Mouse (Mus musculus) megakaryocyte progenitor cell, adult 5-6 weeks (primary cell): Measurements from ENCODE around the gene Cyp2u1. TPM values are rescaled to one million over a fixed set of nuclear protein-coding genes. Genes with fewer than 3 reads are reported as not detected.
"Not testable (repeated sequence)": the region's sequence is repeated elsewhere in the genome, so short reads cannot be mapped to it uniquely, and the experiment has no call there.

ENCODE experiments used
- ATAC-seq: replicated peaks from 2 replicates; pipeline ENCODE4 v1.8.0; 2016; ENCODE audit warnings: mild to moderate bottlenecking, moderate TSS enrichment, inconsistent platforms; ENCODE audit not compliant: poor library complexity
- total RNA-seq, 2 experiments: library from RNA; stranded (forward) in 1 of 2; stranded (reverse) in 1 of 2; fragments of 157-497, 149-512 nt in 1 of 2; fragments of 200-1000 nt in 1 of 2; gene quantifications; 2 replicates each; pipeline versions ENCODE4 v1.2.3 to v1.2.4; 2015 to 2017

Gene Cyp2u1
- total RNA-seq (2015), result 0.86 and 1.1 TPM in 2 replicates
- 0.81 and 0.92 TPM in 2 replicates for total RNA-seq (2017)

DNA sequence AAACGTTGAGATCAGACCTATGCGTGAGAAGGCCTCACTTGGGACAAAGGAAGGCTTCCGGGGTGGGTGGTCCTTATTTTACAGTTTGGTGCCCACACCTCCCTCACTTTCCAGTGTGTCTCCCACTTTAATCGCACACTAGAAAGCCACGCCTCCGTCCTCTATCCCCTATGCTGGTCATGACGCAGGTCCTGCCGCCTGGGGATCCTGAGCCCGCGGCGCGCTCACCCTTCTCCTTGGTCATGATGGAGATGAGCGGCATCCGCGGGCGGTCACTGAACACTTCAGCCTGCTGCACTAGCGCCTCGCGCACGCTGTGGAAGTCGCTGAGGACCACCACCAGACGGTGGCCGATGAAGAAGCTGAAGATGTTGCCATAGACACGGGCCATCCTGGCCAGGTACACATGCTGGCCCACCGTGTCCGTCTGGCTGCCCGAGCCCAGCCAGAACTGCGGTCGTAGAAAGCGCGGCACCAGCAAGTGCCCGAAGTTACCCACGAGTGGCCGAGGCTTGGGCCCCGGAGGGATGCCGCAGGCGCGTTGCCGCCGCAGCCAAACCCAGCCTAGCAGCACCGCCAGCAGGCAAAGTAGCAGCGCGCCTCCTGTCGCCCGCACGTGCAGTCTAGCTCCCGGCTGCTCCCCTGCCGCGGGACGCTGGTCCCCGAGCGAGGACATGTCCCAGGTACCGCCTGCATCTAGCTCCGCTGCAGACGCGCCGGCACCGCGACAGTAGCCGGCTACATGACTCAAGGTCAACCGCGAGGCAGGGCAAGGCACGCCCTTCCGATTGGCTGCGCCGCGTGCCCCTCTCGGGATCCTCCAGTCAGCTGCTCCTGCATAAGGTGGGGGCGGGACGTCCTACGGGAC is at the start of gene Cyp2u1:
Gene Cyp2u1, minus strand, starts transcription at position 776 of the 868 bp plus-strand sequence.
- ATAC-seq, result peak; percentile 98

DNA sequence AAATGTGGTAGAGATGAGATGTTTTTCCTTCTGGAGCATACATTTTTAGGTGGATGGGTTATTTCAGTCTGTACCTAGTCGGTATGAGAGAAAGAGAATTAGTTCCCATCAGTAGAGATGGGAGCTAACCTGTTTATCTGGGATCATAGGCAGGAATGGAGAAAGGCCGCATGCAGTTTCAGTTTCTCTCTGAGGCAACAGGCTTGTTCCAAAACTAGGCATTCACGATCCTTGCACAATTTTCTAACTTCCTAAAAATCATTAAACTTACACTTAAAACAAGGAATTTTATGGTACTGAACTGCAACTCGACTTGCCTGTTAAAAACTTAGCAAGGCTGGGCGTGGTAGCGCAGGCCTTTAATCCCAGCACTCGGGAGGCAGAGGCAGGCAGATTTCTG is 47.5 kb upstream of the Cyp2u1 start:
- ATAC-seq, result peak; percentile 63

DNA sequence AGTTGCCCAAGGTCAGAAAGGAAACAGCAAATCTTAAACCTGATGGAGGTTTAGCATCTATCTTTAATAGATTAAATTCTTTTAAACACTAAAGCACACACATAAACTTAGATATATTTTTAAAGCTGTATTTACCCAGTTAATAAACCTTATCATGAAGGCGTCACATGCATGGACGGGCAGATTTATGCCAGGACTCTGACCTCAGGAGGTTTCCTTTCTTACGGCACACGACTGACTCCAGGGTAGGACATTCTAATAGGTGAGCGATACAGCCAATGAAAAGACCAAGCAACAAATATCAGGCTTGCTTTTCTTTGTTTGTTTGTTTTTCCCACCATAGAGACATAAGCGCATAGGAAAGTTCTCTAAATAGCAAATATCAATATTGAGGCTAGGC is 46.0 kb upstream of the Cyp2u1 start:
- ATAC-seq, result no peak

DNA sequence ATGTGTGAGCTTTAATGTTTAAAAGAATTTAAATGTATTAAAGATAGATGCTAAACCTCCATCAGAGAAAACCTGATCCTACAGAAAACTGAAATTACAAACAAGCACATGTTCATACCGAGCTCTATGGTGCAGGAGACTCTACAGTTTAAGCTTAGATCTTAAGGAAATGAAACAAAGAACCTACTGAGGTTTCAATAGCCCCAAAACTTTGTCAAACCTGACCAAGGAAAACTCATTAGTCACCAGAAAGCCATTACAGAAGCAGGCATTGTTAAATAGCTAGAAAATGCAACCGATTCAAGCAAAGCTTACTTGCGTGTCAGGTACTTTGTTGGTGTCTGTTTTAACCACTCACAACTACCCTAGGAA is 45.5 kb upstream of the Cyp2u1 start:
- 0 out of 2 replicates have a peak, but pooled peaks have one; percentile 15 for ATAC-seq

DNA sequence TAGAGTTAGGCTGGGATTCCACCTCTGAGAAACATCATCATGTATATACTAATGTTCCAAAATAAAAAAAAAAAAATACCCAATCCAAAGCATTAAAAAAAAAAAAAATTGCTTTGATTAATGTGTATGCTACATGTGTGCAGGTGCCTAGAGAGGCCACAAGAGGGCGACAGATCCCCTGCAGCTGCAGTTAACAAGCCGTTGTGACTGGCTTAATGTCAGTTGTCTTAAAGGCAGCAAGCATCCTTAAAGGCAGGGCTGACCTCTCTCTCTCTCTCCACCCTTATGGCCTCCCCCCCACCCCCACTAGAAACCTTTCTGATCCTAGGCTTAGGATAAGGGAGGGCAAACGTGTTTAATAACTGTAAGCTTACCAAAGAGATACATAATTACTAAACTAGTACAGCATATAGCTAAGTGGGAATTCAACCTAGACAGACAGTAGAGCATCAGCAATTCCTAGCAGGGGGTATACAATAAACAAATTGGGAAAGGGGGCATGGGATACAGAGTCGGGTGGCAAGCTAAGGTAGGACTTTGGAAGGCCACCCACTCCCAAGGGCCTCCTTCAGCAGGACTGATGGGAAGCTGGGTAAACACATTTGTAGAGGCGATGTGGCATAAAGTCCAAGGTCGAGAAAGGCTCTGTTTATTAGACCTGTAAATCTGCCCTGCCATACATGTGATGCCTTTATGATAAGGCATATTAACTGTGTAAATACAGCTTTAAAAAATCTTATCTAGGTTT is 45.0 kb upstream of the Cyp2u1 start:
- ATAC-seq, result peak; percentile 91

DNA sequence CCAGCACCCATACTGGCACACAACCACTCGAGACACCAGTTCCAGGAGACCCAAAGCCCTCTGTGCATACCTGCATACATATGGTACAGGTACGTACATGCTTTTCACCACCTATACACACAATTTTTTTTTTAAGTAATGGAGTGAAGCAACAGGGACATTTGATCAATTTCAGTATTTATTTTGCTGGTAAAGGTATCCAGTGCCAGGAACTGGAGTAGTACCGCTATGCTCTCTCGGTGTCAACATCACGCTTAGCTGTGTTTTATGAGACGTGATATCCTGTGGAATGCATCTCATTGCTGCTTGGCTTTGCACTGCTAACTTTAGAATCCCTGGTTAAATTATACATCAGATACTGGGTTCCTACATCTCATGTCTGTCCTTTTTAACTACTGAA is 42.9 kb upstream of the Cyp2u1 start:
- no peak for ATAC-seq

DNA sequence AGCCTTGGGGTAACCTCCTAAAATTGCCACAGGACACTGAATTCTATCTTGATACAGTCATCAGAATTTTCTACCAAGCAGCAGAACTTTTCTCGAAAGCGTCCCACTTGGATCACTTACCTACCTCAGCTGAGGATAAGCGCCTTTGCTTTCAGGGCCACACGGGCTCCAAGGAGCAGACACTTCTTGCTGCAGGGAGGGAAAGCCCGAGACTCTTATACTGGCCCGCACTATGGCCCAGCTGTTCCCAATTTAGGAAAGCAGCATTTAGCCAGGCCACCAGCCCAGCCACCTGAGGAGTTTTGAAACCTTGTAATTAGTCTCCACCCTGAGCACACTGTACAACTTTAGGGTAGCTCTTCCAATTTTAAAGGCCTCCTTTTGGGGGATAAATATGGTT is 40.3 kb upstream of the Cyp2u1 start:
- no peak for ATAC-seq

DNA sequence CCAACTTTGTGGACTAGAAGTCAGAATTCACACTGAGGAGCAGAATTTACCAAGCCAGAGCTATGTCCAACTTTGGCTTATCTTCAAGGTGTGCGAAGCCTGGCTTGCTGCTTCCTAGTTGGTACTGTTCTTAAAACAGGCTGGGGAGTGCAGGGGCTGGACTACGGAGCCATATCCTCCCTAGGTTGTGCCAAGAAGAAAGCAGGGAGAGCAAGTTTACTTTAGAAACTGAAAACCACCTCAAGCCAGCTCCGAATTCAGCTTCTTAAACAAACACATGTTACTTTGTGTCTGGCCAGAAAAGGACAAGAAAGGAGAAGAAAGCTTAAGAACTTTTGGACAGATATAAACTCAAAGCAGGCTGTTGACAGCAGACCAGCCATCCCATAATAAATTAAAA is 37.9 kb upstream of the Cyp2u1 start:
- no peak for ATAC-seq

DNA sequence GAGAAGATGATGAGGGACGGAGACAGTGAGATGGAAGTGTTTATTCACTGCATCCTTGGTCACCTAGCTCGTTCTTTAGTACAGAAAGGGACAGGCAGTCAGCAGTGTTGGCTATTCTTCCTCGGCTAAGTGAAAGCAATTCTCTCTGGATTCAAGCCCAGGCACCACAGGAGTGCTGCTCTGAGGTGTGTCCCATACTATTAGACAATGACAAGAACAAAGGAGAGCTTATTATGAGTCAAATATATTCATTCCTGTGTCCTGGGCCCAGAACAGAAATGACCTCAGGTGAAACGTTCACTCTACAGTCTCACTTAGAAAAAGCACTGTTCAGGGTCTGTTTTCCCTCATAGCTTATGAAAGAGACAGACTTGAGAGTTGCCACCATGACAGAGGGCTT is 36.3 kb upstream of the Cyp2u1 start:
- ATAC-seq, result no peak

DNA sequence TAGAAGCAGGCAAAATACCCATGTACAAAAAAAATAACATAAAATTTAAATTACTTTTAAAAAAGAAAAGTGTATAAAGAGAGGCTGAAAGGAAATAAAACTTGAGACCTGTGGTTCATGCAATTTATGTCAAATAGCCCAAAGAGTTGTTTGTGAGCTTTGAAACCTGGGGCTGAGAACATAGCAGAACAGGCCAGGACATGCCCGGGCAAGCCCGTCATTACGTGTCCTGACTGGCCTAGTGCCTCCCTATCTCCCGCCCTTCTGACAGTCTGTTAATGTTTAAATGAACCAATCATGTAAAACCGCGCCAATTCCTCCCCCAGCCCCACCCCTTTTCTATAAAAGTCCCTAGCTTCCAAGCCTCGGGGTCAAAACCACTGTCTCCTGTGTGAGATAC is 34.7 kb upstream of the Cyp2u1 start:
- ATAC-seq, result not testable (repeated sequence)

DNA sequence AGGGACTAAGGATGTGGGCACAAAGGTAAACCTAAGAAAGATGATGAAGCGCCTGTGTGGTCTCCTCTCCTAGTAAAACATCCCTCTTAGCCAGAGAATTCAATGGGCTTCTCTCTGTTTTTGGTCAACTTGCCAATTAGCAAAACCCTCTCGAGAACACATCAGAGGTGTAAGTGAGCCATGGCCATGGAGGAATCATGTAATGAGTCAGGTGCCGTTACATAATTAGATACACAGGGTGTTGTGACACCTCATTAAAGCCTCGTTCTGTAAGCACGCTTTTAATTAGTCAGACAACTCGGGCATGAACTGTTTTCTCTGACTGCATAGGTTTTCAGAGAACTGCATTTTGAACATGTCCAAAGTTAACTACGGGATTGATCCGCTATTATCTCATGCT is 33.6 kb upstream of the Cyp2u1 start:
- ATAC-seq, result no peak

DNA sequence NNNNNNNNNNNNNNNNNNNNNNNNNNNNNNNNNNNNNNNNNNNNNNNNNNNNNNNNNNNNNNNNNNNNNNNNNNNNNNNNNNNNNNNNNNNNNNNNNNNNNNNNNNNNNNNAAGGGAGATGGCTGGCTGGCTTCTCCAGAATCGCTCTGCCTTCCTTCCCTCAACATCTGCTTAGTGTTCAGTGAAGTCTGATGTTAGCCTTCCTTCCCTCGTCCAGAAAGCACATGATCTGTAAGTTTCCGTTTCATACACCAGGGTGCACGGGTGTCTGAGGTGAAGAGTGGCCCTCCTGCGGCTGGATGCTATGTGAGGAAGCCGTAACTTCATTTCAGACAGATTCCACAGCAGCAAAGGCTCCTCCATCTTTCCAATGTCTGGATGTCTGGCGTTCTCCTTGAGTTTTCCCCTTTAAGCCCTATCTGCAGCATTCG is 32.1 kb upstream of the Cyp2u1 start:
- peak; percentile 18 for ATAC-seq

DNA sequence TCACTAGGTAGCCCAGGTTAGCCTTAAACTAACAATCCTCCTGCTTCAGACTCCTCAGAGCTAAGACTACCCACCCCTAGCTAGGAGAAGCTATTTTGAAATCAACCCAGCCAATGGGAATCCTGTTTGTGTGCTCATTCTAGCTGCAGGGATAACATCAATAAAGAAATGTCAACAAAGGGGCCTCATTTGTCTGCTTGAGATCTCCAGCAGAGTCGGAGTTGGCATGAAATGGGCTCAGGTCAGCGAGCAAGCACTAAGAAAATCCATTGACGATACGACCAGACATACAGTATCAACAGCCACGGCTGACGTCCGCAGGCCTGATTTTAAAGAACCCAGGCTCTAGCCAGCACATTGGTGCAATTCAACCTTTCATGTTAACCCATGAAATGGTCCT is 24.2 kb upstream of the Cyp2u1 start:
- ATAC-seq, result no peak

DNA sequence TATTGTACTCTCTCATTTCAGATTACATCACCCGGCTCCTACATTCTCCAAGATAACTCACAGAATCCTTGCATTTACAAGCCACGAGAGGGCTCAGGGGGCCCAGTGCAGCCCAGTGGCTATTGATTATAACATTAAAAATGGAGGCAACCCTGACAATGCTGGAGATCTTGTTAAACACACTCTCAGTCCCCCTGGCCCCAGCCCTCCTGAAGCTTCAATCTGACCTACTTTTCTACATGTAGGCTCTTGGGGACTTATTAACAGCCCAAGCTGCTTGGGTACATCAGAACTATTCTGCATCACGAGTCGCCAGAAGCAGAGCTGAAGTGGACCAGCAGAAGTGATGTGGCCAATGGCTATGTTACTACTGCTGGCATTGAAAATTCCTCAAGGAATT is 23.6 kb upstream of the Cyp2u1 start:
- no peak for ATAC-seq

DNA sequence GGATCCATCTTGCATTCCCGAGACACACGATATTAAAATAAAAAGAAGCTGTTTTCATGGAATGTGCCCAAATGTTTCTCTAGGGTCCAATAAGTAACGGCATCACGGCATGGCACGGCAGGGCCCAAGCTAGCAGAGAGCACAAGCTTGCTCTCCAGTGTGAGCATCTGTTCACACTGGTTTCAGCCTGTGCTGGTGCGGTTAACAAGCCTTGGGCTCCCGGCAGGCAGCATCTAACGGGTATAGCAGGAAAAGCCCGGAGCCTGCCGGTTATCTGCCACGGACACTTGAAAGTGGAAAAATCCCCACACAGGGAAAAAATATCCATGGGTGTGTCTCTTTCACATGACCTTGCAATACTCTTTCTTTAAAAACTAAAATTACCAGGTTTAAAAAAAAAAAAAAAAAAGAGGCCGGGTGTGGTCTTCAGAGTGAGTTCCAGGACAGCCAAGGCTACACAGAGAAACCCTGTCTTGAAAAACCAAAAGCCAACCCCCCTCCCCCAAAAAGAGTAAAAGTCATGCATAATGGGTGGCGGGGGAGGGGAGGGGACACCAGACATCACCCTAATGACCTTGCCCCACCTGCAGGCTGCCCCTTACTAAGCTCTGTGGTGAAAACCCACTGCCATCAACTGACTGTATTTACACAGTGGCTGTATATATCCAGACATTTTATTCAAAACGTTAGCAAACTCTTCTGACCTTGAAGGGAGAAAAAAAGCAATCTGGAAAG is 19.2 kb upstream of the Cyp2u1 start:
- no peak for ATAC-seq

DNA sequence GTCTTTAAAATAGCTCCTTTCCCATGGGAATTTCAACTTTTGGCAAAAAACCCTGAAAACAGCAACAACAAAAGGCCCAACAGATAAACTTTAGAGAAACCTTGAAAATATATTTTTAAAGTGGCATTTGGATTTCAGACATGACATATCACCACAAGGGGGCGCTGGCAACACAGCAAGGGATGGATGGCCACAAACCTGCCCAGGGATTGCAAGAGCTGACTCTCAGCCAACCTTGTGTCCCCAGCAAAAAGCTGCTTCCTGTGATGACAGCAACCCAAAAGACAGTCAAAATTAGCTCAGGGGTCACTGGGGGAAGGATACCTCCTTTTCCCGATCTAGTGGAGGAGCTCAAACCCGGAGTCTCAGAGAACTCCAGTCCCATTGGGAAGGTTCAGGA is 17.2 kb upstream of the Cyp2u1 start:
- peak; percentile 95 for ATAC-seq

DNA sequence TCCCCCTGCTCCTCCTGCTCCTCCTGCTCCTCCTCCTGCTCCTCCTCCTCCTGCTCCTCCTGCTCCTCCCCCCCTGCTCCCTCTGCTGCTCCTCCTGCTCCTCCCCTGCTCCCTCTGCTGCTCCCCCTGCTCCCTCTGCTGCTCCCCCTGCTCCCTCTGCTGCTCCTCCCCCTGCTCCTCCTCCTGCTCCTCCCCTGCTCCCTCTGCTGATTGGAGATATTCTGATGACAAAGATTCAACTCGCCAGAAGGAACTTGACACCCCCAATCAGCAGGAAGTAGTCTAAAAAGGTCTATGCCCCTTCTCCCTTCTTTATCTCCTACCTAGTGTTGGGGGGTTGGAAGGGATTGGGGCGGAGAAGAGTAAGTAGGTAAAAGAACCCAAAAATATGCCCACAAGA is 15.2 kb upstream of the Cyp2u1 start:
- ATAC-seq, result no peak

DNA sequence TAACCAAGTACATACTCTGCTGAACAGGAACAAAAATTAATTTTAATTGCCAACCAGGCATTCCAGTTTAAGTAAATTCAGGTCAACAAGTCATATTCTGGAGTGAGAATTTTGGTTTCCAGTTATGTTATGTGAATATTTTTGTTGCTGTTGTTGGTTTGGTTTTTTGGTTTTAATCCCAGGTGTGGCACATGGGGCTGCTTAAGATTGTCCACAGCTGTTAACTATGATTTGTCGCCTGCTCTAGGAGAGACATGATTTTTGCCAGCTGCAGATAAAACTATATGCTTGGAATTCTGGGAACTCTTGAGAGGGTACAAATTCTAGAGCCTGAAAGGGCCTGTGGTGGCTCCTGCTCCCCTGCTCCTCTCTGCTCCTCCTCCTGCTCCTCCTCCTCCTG is 14.1 kb upstream of the Cyp2u1 start:
- ATAC-seq, result no peak

DNA sequence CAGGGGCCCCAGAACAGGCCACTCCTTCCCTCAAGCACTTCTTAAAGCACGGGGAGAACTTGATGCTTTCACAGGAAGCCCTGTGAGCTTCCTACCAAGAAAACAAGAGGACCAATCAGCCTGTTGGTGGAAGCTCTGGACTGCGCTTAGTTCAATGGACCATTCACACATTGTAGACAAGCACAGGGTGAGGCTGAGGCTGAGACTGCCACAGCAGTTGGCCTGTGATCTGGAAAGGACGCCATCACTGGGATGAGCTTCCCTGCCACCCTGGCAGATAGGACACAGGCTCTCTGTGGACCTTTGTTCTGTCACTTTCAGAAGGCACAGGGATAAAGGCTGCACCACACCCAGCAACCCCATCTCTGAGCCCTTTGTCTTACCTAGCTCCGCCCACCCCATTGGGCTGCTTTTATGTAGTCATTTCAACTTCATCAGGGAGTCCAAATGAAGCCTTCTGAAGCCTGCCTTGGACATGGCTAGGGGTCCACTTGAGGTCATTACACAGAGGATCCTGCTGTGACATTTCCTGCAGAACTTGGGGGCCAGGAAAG is 13.0 kb upstream of the Cyp2u1 start:
- ATAC-seq, result no peak

DNA sequence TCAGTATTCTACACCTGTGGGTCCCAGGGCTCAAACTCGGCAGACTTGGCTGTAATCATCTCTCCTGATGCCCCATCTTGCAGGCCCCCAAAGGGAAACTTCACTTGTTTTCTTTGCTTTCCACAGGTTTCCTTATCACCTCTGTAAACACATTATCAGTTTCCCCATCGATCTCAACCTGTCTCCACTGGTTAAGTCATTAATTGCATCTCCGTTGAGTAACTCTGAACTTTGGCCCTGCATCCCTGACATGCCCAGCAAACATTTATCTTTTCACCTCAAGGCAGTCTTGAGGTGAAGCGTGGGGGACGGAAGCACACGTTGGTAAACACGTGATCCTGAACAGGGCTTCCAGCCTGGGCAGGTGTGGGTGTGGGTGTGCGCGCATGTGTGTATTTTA is 9.3 kb upstream of the Cyp2u1 start:
- ATAC-seq, result no peak

DNA sequence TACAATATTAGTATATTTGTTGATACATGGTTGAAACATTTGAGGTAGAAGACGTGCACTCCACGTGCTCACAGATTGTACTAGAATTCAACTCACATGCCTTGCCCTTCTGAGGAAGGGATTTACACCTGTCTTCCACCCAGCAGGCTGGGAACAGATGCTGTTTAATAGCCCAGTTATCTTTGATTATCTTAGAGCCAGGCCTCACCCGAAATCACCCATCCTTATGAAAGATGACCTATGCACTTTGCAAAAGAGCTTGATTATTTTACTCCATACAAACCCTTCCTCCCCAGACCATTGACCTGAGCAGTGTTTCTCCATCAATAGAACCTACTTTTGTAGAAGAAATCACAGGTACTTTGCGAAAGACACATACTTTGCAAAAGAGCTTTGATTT is 7.5 kb upstream of the Cyp2u1 start:
- ATAC-seq, result no peak
